Mouse (Mus musculus) T-helper 17 cell (primary cell): ENCODE results near the gene Taf1c.

Source experiments
- in situ Hi-C, 2 experiments: fragments of 300-600 bp; cut with MboI, MseI; formaldehyde crosslinking; loops; 1 replicate in 1 of 2; 2 replicates in 1 of 2; pipeline ENCODE4 v1.15.1; 2025; ENCODE audit warnings: high pct_unique_total_duplicates in 2 of 2

The Taf1c gene

GRCm38 (mm10) chr8:119604996-119605395 lies at the start of gene Taf1c:
TSS of gene Taf1c (minus strand) at chr8:119605222.
- in situ Hi-C loops, result loop anchor here in 1 of 2 experiments (5.0 kb wide), 1 partner anchor 158 kb away; the partner anchor contains the start of gene Necab2

- in situ Hi-C loops, result no loop called here
Observed at GRCm38 (mm10) chr8:119651324-119651723, 46.3 kb upstream of the Taf1c start.

GRCm38 (mm10) chr8:119646846-119647245 lies 41.8 kb upstream of the Taf1c start:
- in situ Hi-C loops, result no loop called here

- in situ Hi-C loops, result no loop called here
Observed at GRCm38 (mm10) chr8:119646197-119646596, 41.2 kb upstream of the Taf1c start.

- in situ Hi-C loops, result no loop called here
Observed at GRCm38 (mm10) chr8:119644981-119645597, 40.1 kb upstream of the Taf1c start.

- in situ Hi-C loops, result no loop called here
Observed at GRCm38 (mm10) chr8:119644429-119644960, 39.5 kb upstream of the Taf1c start.

- in situ Hi-C loops, result no loop called here
Observed at GRCm38 (mm10) chr8:119642960-119643359, 37.9 kb upstream of the Taf1c start.

- in situ Hi-C loops, result no loop called here
Observed at GRCm38 (mm10) chr8:119641058-119641457, 36.0 kb upstream of the Taf1c start.

GRCm38 (mm10) chr8:119639798-119640197 lies 34.8 kb upstream of the Taf1c start:
- in situ Hi-C loops, result no loop called here

- in situ Hi-C loops, result no loop called here
Observed at GRCm38 (mm10) chr8:119638261-119638660, 33.2 kb upstream of the Taf1c start.

GRCm38 (mm10) chr8:119637381-119637780 lies 32.4 kb upstream of the Taf1c start:
- in situ Hi-C loops, result no loop called here

GRCm38 (mm10) chr8:119636766-119637165 lies 31.7 kb upstream of the Taf1c start:
- in situ Hi-C loops, result no loop called here

GRCm38 (mm10) chr8:119635958-119636357 lies 30.9 kb upstream of the Taf1c start:
- in situ Hi-C loops, result no loop called here

GRCm38 (mm10) chr8:119635378-119635777 lies 30.4 kb upstream of the Taf1c start, which contains the start of gene Kcng4:
TSS of gene Kcng4 (minus strand) at chr8:119635680.
- in situ Hi-C loops, result no loop called here

GRCm38 (mm10) chr8:119634616-119635336 lies 29.8 kb upstream of the Taf1c start:
- in situ Hi-C loops, result no loop called here

GRCm38 (mm10) chr8:119632909-119633308 lies 27.9 kb upstream of the Taf1c start:
- in situ Hi-C loops, result no loop called here

- in situ Hi-C loops, result no loop called here
Observed at GRCm38 (mm10) chr8:119632246-119632645, 27.2 kb upstream of the Taf1c start.

GRCm38 (mm10) chr8:119630841-119631240 lies 25.8 kb upstream of the Taf1c start:
- in situ Hi-C loops, result no loop called here

- in situ Hi-C loops, result no loop called here
Observed at GRCm38 (mm10) chr8:119627613-119628359, 22.8 kb upstream of the Taf1c start.

GRCm38 (mm10) chr8:119627199-119627598 lies 22.2 kb upstream of the Taf1c start:
- in situ Hi-C loops, result no loop called here

GRCm38 (mm10) chr8:119625788-119626187 lies 20.8 kb upstream of the Taf1c start:
- in situ Hi-C loops, result no loop called here

- in situ Hi-C loops, result loop anchor here in 1 of 2 experiments (5.0 kb wide), 1 partner anchor 42 kb away; the partner anchor contains the start of gene Wfdc1
Observed at GRCm38 (mm10) chr8:119624916-119625315, 19.9 kb upstream of the Taf1c start.
